Mouse (Mus musculus) activated CD4-positive, CD25-positive, alpha-beta regulatory T cell, adult 4 months (primary cell): Measurements from ENCODE around the gene Kif2c. TPM values are rescaled to one million over a fixed set of nuclear protein-coding genes. Genes with fewer than 3 reads are reported as not detected.
A peak's percentile ranks its signal among the peaks of the same experiment; 100 is the strongest.

ENCODE experiments used
- ATAC-seq: one replicate; pipeline ENCODE4 v1.8.0; 2017
- polyA plus RNA-seq, 2 experiments: library from polyadenylated mRNA; unstranded; fragments of 100-300 nt; shearing (Covaris generic); gene quantifications; one replicate each; pipeline ENCODE4 v1.2.1; 2017

Gene Kif2c
- polyA plus RNA-seq, 2 experiments from 2014 or later, result 10.4 to 15.4 TPM

DNA sequence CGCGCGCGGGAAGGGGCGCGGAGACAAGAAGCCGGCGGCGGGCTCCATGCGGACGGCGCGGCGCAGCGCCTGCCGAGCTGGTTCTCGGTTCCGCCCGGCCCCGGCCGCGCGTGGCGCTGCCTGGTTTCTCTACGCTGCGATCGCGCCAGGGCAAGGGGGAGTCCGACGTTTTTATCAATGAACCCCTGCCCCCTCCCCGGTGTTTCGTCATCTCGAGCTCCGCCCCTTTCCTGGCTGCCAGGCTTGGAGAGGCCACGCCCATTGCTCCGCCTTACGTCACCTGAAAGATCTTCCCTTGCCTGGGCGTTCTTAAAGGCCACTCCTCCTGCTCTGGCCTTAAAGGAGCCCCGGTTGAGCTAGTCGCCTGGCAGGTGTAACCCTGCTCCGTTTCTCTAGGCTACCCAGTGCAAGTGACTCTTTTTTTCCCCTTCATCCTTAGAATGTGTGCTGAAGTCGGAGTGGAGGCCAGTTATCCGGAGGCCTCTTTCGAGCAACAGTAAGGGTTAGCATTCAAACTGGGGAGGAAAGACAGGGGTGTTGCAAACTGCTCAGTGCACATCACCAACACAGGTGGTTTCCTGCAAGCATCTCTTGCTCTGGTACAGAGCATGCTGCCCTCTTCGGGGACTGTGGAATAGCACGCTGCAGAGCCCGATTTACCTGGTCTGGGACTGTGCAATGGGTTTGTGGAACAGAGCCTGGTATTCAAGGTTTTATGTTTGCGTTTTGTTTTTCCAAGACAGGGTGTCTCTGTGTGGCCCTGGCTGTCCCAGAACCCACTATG lies 48.4 kb downstream of the Kif2c start, which contains the start of gene Plk3:
Plk3 (minus strand) TSS at position 147 of the 784 bp plus-strand sequence.
- peak; percentile 87 for ATAC-seq

DNA sequence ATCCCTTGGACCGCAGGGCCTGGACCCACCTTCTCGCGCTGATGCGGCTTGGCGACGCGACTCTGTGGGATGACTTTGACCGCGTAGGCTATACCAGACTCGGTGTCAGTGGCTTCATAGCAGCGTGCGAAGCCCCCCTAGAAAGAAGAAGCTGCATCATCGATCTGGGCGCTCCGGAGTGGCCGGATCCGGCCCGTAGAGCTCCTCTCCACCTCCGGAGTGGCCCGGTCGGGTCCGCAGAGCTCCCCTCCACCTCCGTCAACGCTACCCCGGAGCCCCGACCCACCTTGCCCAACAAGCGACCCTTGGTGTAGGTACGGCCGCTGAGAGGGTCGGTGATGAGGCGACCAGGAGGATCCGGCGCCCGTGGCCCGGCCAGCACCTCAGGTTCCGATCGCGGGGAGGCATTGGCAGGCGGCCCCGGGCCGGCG lies 49.1 kb downstream of the Kif2c start:
- ATAC-seq, result no peak

DNA sequence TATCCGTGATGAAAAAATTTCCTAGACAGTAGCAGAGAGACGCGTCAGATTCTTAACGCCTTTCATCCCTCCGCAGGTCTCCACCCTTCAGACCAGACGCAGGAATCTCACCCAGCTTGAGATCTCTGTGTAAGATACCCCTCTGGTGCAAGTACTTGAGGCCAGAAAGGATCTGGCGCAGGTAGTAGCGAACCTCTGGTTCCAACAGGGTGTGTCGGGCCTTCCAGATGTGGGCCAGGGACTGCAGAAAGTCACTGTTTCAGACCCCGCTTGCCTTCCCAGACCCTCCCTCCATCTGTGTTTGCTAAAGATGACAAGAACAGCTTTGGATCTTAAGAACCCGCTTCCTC lies 49.7 kb downstream of the Kif2c start:
- no peak for ATAC-seq

DNA sequence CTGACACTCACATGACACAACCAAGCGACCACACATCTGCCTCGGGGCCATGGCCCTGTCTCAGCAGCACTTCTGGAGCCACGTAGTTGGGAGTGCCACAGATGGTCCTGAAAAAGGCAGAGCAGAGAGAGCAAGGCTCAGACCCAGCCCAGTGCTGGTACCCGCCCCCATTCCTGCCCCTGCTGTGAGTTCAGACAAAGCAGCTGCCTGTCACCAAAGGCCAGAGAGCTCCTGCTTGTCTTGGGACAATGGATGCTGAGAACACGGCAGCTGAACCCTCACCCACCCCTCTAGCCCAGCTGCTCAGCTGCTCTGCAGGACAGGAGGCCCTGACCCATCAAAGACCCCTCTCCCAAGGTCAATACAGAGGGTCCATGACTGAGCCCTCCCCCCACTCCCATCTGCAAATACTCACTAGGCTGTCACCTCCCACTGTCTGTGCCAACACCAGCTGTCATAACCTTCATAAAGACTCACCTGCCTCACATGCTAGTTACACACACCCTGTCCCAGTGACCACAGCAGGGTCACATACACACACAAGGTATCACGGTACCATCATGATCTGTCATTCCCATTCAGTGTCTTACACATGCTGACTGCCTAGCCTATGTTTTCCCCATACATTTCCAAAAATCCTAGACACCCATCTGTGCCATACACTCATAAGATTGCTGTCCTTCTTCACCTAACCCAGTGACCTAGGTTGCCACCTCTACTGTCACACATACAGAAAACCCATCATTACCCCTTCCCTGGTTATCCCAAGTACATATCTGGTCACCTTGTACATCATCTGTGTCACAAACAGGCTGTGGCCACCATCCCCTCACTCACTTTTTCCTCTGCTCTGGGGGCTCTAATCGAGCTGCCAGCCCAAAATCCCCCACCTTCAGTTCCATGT lies 50.3 kb downstream of the Kif2c start:
- no peak for ATAC-seq

DNA sequence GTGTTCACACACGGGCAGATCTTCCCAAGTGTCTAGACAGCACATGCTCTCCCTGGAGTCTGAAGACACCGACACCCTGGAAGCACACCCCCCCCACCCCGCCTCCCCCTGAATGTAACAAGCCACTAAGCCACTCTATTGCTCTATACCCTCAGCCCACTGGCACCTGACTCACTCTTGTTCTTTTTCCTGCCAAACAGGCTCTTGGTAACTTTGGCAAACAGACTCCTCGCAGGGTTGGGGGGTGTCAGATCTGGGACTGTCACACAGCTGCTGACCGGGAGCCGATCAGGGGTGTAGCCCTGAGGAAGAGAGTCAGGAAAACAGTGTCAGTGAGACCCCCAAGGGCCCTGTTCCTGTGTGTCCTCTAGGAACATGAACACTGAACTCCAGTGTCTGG lies 51.2 kb downstream of the Kif2c start:
- no peak for ATAC-seq

DNA sequence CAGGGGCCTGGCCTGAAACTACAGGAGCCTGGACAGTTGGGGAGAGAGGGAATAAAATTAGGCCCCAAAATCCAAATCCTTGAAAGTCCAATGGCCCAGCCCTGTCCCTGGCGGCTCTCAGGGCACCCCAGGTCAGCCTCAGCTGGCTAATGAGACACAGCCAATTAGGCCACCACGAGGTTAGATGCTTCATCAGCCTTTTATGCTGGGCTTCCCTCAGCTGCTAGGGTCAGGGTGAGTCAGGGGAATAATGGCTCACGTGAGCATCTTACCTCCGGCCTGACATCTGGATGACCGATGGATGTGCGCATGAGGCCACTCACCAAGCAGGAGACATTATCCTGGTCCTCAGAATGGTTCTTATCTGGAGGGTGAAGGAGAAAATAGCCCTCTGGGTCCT lies 51.6 kb downstream of the Kif2c start:
- ATAC-seq, result no peak

DNA sequence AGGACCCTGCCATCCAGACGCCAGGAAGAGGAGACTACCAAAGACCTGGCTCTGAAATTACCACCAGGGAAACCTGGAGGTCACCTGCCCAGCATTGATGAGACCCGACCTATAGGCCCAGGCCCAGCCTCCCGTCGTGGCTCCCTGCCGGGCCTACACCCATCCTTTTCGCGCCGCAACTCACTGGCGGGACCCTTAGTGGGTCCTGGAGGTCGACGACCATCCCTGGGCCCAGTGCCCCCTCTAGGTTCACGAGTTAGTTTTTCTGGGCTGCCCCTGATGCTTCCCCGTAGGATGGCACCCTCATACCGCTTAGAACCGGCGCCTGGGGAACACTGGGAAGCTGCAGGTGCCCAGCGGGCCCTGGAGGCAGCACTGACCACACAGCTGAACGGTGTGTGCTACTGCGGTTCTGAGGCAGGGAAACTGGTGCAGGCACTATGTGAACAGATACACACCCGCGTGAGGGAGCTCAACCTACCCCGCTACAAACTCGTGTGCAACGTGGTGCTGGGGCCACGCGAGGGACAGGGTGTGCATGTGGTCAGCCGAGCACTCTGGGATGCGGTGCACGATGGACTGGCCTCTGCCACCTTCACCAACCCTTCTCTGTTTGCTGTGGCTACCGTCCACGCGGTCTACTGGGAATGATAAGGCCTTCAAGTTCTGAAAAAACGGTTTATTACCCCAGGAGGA lies 54.3 kb downstream of the Kif2c start:
- ATAC-seq, result no peak

DNA sequence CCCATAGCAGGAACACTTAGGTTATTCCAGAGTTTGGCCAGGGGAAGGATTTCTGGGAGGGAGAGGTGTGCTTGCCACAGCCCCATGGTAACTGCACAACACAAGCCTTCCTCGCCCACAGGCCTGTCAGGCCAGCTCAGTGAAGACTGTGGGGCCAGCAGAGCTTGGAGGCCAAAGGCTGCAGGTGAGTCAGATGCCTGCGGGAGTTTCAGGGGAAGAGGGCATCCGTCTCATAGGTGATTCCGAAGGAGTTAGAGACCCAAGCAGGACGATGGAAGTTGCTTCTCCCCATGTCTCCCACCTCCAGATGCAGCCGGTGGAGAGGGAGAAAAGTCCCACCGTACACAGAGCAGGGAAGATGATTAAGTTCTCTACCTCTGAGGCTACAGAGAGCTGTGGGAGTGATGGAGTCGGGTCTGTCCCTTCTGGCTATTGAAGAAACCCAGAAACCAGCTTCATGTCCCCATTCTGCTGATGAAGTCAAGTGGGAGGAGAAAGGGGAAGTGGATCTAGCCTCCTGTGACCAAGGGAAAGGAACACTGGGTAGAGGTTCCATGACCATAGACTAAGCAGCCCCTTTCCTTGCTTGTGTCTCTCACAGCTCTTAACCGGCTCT lies 55.7 kb downstream of the Kif2c start, which contains the start of gene Tctex1d4:
Tctex1d4 (plus strand) TSS at position 120 of the 616 bp plus-strand sequence.
- no peak for ATAC-seq

DNA sequence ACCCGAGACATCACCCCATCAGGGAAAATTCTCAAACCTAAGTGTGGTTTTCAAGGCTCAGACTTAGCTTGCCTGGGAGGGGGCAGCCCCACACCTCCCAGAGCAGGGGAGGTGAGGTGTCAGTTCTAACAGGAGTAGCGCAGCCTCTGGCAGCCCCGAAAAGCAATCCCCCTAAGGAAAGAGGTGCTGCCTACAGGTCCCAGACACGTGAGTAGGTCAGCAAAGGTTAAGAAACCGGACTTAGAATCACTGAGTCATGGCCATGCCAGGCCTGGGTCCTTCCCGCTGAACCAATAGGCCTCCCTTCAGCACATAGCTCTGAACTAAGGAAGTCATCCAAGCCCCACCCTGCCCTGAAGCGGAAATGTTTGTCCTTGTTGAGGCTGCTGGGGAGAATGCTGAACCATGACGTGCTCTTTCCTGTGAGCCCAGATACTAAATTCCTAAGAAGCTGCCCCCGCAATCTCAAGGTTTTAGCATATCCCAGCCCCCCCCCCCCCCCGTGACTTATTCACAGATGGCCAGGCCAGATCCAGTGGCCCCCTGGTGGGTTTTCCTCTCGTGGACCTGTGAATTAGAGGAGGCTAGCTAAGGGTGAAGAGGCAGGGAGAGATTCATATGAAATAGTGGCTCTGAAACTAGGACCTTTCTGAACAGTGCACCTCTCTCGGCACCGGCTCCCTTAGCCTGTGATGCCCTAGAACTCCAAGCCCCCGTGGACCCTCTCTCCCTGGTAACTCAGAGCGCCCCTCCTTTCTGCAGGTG lies 56.3 kb downstream of the Kif2c start:
- ATAC-seq, result peak; percentile 58

DNA sequence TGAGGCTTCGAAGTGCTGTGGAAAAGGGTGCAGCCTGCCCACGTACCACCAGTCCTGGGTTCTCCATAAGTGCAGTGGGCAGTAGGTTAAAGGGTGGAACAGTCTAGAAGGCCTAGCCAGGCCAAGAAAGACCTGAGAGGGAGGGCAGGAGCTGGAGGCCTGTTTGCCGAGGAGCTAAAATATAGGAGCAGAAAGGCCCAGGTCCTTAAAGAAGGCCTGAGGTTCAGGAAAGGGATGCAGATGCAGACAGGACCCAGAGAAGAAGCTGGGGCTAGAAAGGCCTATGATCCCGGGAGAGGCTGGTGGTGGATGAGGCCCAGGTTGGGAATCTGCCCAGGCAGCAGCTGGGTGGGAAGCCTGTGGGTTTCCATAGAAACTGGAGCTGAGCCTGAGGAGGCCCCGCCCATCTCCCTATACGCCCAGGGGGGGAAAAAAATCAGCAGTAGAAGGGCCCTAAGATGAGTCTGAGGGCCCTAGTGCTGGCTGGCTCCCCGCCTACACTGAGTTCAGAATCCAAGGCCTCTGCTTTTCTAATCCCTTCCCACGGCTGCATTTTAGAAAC lies 57.0 kb downstream of the Kif2c start, which contains the start of gene Btbd19:
Btbd19 (minus strand) TSS at position 378 of the 562 bp plus-strand sequence.
- no peak for ATAC-seq

DNA sequence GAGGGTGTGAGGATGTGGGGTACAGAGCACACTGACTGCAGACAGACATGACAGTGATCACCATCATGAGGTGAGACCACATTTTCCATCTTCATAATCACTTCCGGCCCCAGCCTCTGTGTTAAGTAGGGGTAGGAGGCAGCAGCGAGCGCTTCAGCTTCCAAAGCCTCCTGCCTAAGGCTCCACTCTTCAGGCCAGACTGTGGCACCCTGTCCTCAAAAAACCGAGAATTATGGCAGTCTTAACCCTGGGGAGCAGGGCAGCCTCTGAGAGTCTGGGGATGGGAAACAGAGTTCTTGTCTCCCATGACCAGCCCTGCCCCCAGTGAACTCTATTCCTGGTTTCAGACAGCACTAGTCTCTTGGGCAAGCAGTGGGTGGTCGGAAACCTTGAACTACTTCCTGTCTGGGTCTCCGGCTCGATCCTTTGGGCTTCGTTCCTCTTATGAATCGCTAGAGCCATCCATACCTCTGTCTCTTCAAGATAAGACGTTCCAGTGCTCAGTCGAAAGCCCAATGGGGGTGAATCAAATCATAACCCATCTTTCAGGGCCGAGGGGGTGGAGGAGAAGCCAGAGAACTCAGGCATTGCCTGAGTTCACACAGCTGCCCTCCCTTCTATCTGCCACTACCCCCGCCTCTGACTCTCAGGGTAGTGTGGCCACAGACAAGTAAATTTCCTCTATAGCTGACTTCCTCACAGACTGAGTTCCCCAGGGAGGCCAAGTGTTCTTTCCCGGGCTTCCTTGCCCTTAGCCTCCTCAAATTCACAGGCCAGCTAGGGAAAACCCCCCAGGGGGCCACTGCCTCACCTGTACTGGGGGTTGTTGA lies 57.7 kb downstream of the Kif2c start:
- peak; percentile 70 for ATAC-seq

DNA sequence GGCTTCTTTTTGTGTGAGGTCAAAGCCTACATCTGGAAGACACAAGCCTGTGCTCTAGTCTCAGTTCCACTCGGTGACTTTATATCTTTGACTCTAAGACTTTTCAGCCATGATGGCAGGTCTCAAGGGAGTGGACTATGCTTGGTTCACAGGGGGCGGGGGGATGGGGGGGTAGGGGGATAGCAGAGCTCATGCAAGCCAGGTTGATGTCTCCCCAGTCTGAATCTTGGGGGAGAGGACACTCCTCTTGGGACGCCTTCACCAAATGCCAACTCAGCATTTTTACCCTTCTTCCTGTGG lies 58.3 kb downstream of the Kif2c start:
- no peak for ATAC-seq

DNA sequence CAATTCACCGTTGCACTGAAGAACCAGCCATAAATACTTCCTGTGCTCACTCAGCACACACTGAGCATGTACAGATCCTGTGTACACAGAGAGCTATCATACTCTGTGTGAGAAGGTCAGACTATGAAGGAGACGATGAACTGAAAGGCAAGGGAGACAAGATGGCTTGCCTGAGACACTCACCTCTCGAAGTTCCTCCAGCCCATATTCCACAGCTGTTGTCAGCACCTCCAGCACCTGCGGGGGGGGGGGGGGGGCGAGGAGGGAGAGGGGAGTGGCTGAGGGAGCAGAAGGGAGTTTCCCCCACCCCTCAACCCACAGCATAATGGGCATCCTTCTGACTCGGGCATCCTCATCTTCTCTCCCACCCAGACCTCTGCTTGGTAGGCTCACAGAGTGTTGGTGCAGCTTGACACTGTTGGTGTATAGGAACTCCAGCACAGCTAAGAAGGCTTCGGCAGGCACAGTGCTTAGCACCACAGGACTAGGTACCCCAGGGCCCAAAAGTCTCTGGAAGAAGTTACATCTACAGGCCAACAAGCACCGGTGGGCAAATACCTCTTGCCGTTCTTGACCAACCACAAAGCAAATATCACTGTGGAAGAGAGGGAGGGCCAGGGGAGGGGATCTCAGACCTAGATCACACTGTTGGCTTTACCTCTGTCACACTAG lies 58.8 kb downstream of the Kif2c start:
- no peak for ATAC-seq

DNA sequence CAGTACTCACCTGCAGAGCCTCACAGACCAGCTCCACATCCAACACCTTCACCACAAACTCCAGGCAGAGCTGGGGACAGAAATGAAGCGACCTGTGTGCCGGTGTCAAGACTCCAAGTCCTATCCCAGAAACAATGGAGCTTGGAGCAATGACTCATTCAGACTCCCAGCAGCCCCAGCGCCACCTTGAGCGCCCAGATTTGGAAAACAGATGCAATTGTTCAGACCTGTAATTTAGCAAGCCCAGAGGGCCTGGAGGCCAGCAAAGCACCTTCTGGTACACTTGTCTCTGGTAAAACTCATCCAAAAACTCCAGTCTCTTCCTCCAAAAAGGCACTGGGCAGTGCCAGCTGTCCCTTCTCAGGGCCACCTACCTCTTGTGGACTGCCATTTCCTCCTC lies 60.2 kb downstream of the Kif2c start:
- no peak for ATAC-seq

DNA sequence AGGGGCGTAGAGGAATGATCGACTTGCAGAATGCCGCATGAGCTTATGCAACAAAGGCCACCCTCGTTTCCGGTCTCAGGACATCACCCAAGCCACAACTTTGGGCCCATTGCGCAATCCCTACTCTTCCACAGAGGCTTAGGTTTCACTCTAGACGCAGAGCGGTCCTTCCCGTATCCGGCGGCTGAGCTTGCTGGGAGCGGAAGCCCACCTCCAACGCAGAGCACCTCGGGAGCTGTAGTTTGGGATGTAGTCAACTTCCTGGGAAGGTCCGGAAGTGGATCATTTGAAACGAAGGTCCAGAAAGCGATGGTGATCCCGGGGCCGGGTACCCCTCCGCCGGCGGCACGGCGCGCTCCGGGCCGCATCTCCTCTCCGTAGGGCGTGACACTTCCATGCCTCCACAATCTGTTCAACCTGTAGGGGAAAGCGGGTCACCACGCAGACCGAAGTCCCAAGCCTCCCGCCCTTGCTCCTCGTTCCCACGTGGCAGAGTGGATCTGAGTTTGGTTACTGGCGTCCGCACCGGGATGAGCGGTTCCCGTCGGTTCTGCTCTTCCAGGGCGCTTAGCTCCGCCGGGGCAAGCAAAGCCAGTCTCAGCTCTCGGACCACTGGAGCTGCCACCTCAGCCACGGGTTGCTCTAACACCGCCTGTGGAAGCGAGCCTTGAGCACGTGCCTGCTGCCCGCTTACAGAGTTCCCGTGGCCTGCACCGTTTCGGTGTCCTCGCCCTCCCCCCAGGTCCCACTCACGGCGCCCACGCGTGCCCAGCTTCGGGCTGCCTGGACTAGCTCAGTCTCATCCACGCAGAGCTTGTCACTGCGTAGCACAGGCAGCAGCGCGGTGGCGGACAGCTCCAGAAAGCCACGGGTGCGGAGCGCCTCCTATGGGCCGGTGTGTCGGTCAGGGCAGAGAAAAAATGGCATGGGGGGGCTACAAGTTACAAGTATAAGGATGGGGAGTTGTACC lies 61.7 kb downstream of the Kif2c start:
- peak; percentile 47 for ATAC-seq

DNA sequence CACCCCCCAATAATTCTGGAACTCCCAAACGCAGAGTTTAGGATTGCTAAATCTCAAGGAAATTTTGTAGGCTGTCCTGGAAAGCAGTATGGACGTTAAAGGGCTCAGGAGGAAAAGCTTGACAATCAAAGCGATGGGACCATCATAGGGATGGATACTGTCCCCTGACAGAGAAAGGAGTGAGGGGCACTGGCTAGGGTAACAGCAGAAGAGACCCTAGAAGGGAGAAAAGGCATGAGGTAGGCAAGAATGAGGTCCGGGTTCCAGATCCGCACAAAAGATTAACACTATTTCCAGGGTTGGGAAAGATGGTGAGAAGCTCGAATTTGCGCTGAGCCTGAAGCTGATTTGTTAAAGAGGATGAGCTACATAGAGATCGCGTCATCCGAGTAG lies 62.4 kb downstream of the Kif2c start:
- no peak for ATAC-seq

DNA sequence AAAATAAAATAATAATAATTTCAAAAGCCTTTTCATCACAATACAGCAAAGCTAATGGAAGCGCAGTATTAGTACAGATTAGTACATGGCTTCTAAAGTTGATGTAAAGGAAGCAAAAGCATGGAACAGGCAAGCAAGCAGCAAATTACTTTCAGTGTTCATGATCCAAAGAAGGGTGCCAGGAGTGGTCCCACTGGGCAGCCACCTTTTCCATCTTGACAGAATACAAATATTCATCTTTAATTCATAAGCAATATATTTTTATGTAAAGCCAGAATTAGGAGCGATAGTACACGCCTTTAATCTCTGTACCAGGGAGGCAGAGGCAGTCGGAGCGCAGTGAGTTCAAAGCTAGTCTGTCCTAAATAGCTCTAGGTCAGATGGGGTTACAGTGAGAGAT lies 62.8 kb downstream of the Kif2c start:
- no peak for ATAC-seq

DNA sequence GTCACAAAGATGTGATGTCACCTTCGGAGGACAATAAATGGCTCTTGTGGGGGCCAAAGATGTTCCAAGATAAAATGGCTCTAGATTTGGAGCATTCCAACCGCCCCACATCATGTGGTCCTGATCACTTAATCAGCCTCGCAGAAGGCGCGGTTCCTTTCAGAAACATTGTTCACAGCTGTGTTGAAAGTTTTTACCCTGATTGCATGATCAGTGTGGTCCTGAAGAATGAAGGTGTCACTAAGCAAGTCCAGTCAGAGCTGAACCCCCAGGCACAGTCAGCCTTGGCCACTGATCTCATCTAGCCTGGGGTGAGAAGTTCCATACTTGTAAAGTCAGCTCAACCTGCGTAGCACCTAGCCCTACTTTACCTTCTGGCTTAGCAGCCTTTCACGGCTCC lies 64.5 kb downstream of the Kif2c start:
- no peak for ATAC-seq

DNA sequence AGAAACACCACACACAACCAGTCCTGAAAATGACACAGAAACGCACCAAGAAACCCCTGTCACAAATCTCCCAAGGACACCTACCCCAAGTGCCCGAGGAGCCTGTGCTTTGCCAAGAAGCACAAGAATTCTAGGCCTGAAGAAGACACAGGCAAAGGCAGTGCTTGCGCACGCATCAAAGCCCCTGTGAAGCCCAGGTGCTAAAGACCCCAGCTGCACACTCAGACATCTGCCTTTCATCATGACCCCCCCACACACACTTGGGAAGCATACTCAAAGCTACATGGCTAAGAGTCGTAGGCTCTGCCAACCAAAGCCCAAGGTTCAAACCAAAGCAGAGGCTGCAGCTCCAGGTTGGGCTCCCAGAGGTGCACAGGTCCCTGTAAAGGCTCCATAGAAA lies 66.8 kb downstream of the Kif2c start:
- ATAC-seq, result no peak
